Comparison of ENCODE assay signal across 25 mouse cellular contexts in genomic region chr7:89046405-89047217, GRCm38 (mm10).
DNase-seq lines count a peak whose midpoint lies in the region; ATAC-seq and TF ChIP-seq lines count a peak whose summit lies in the region.
"Had no signal": no experiment of that assay in that cellular context is flagged by ENCODE, and none has a peak within 500 bp of the region (broad histone marks: within the 10 kb centered on the region; RNA-seq: fewer than 3 reads in every experiment).

No protein-coding gene starts in this region.

- H3K9me3 ChIP-seq in forebrain, embryonic 12.5 days = no peaks in the 10 kb centered on the region
- no peaks in the 10 kb centered on the region for H3K9me3 ChIP-seq in forebrain, postnatal 0 days (ENCODE audit: low read length)
- no peaks in the 10 kb centered on the region for H3K9me3 ChIP-seq in neural tube, embryonic 13.5 days
- H3K9me3 ChIP-seq in hindbrain, embryonic 14.5 days (ENCODE audit: control insufficient read depth, low read length) = no peaks in the 10 kb centered on the region
- H3K9me3 ChIP-seq: embryonic facial prominence, embryonic 12.5 days; limb, embryonic 12.5 days had no signal

- no peak for DNase-seq in forebrain, postnatal 0 days
- DNase-seq in neural tube, embryonic 10.5 days (ENCODE audit: extremely low spot score, low spot score) = no peak
- DNase-seq in hindbrain, embryonic 14.5 days (ENCODE audit: low spot score) = no peak
- no peak for DNase-seq in layer of hippocampus, postnatal 10 days (ENCODE audit: low spot score in 2 of 2)
- no peak for DNase-seq in testis, postnatal 14 days (ENCODE audit: low spot score)
- DNase-seq: cerebellum, adult 18-20 months; cerebellum, postnatal 14 days; gastrocnemius, adult 2 months; kidney, adult 9 months; kidney, postnatal 14 days; layer of hippocampus, postnatal 36 days; liver, postnatal 0 days; lung, postnatal 10 days; retina, postnatal 1 day; right cerebral cortex, postnatal 25 days; thymus, postnatal 14 days had no signal

- H3K4me3 ChIP-seq in forebrain, embryonic 12.5 days (replicated peaks) = no peak overlapping the region
- H3K4me3 ChIP-seq in forebrain, postnatal 0 days (ENCODE audit: low read depth, low read length) = no peak overlapping the region
- no peak overlapping the region for H3K4me3 ChIP-seq in neural tube, embryonic 13.5 days
- no peak overlapping the region for H3K4me3 ChIP-seq in hindbrain, embryonic 14.5 days (replicated peaks; ENCODE audit: low read length)
- H3K4me3 ChIP-seq: embryonic facial prominence, embryonic 12.5 days; erythroblast, embryonic 14.5 days; gastrocnemius, adult 2 months; layer of hippocampus, adult 2 months; limb, embryonic 12.5 days had no signal

- no peak for TF ChIP-seq CTCF in forebrain, postnatal 0 days (IDR thresholded peaks at IDR 0.05; ENCODE audit: low read depth)

- H3K27ac ChIP-seq in forebrain, embryonic 12.5 days = no peak overlapping the region
- H3K27ac ChIP-seq in forebrain, postnatal 0 days (ENCODE audit: low read depth, low read length) = no peak overlapping the region
- no peak overlapping the region for H3K27ac ChIP-seq in neural tube, embryonic 13.5 days (replicated peaks)
- no peak overlapping the region for H3K27ac ChIP-seq in hindbrain, embryonic 14.5 days
- H3K27ac ChIP-seq: embryonic facial prominence, embryonic 12.5 days; gastrocnemius, adult 2 months; layer of hippocampus, adult 2 months; limb, embryonic 12.5 days had no signal

- no peaks in the 10 kb centered on the region for H3K27me3 ChIP-seq in forebrain, embryonic 12.5 days
- H3K27me3 ChIP-seq in forebrain, postnatal 0 days (ENCODE audit: insufficient read depth, low read length) = no peaks in the 10 kb centered on the region
- no peaks in the 10 kb centered on the region for H3K27me3 ChIP-seq in neural tube, embryonic 13.5 days
- no peaks in the 10 kb centered on the region for H3K27me3 ChIP-seq in hindbrain, embryonic 14.5 days (ENCODE audit: control insufficient read depth, insufficient read depth, low read length)
- H3K27me3 ChIP-seq: embryonic facial prominence, embryonic 12.5 days; limb, embryonic 12.5 days had no signal

- H3K9ac ChIP-seq in forebrain, embryonic 12.5 days = no peak overlapping the region
- no peak overlapping the region for H3K9ac ChIP-seq in forebrain, postnatal 0 days
- no peak overlapping the region for H3K9ac ChIP-seq in neural tube, embryonic 13.5 days
- H3K9ac ChIP-seq in hindbrain, embryonic 14.5 days = no peak overlapping the region
- H3K9ac ChIP-seq: embryonic facial prominence, embryonic 12.5 days; limb, embryonic 12.5 days; liver, postnatal 0 days had no signal

- no peaks in the 10 kb centered on the region for H3K4me1 ChIP-seq in forebrain, embryonic 12.5 days
- H3K4me1 ChIP-seq in forebrain, postnatal 0 days (ENCODE audit: insufficient read depth) = no peaks in the 10 kb centered on the region
- no peaks in the 10 kb centered on the region for H3K4me1 ChIP-seq in neural tube, embryonic 13.5 days (replicated peaks)
- H3K4me1 ChIP-seq in hindbrain, embryonic 14.5 days (replicated peaks; ENCODE audit: control insufficient read depth, insufficient read depth, low read length) = no peaks in the 10 kb centered on the region
- H3K4me1 ChIP-seq: embryonic facial prominence, embryonic 12.5 days; limb, embryonic 12.5 days had no signal

- peak; percentile 67; the same call in 1 of the 2 replicates for ATAC-seq in forebrain, embryonic 12.5 days (ENCODE audit: low FRiP score)
- no peak for ATAC-seq in forebrain, postnatal 0 days
- ATAC-seq in neural tube, embryonic 13.5 days (ENCODE audit: low read depth) = peak; percentile 61; the same call in 1 of the 2 replicates
- peak; percentile 76; the same call in 1 of the 2 replicates for ATAC-seq in hindbrain, embryonic 14.5 days (ENCODE audit: low FRiP score)
- ATAC-seq: CD4-positive, CD25-positive, alpha-beta regulatory T cell, adult 4 months; intestine, embryonic 16.5 days; liver, postnatal 0 days had no signal

- H3K36me3 ChIP-seq in forebrain, embryonic 12.5 days (replicated peaks) = no peaks in the 10 kb centered on the region
- H3K36me3 ChIP-seq in forebrain, postnatal 0 days (ENCODE audit: insufficient read depth) = no peaks in the 10 kb centered on the region
- H3K36me3 ChIP-seq in neural tube, embryonic 13.5 days = no peaks in the 10 kb centered on the region
- no peaks in the 10 kb centered on the region for H3K36me3 ChIP-seq in hindbrain, embryonic 14.5 days (replicated peaks; ENCODE audit: control insufficient read depth, insufficient read depth)
- H3K36me3 ChIP-seq: embryonic facial prominence, embryonic 12.5 days; limb, embryonic 12.5 days had no signal

- no peak overlapping the region for H3K4me2 ChIP-seq in forebrain, embryonic 12.5 days
- no peak overlapping the region for H3K4me2 ChIP-seq in forebrain, postnatal 0 days (ENCODE audit: low read depth)
- H3K4me2 ChIP-seq in neural tube, embryonic 13.5 days = no peak overlapping the region
- H3K4me2 ChIP-seq in hindbrain, embryonic 14.5 days (replicated peaks) = no peak overlapping the region
- H3K4me2 ChIP-seq: embryonic facial prominence, embryonic 12.5 days; limb, embryonic 12.5 days; liver, embryonic 11.5 days had no signal

- 50% methylated on average over 3 of the region's 3 CpGs for WGBS in forebrain, embryonic 12.5 days
- WGBS in forebrain, postnatal 0 days = 27% methylated on average over 3 of the region's 3 CpGs
- WGBS in neural tube, embryonic 13.5 days = 70% methylated on average over 3 of the region's 3 CpGs
- WGBS in hindbrain, embryonic 14.5 days = 59% methylated on average over 3 of the region's 3 CpGs
